Mouse (Mus musculus) embryonic fibroblast, embryonic 13.5 days (primary cell): Measurements from ENCODE around the gene Olfr572. TPM values are rescaled to one million over a fixed set of nuclear protein-coding genes. Genes with fewer than 3 reads are reported as not detected.

Source experiments
- H3K27ac ChIP-seq: 2 replicates; pipeline ENCODE4 v1.5.1; 2012; ENCODE audit warnings: low read length, control low read depth, inconsistent platforms; ENCODE audit not compliant: insufficient read depth
- H3K4me1 ChIP-seq: 2 replicates; pipeline ENCODE4 v1.6.1; 2011; ENCODE audit warnings: low read length; ENCODE audit not compliant: control insufficient read depth, insufficient read depth
- H3K4me3 ChIP-seq: 2 replicates; pipeline ENCODE4 v1.5.1; 2011; ENCODE audit warnings: mild to moderate bottlenecking, control low read depth, low read length; ENCODE audit not compliant: insufficient read depth
- CTCF ChIP-seq: IDR thresholded peaks from 2 replicates; pipeline ENCODE4 v1.5.1; 2011; ENCODE audit warnings: mild to moderate bottlenecking, control low read depth, low read length, moderate library complexity, borderline replicate concordance; ENCODE audit not compliant: insufficient read depth
- POLR2A ChIP-seq: IDR thresholded peaks from 2 replicates; pipeline ENCODE4 v1.6.1; 2011; ENCODE audit warnings: low read depth, mild to moderate bottlenecking, control low read depth, low read length, moderate library complexity
- polyA plus RNA-seq: library from polyadenylated mRNA; stranded (reverse); fragments of >200 nt; gene quantifications from 2 replicates; pipeline ENCODE4 v1.2.4, GENCODE M21; 2011; ENCODE audit warnings: low read depth; ENCODE audit not compliant: missing spikeins, insufficient read length

Olfr572 gene
- polyA plus RNA-seq, 1 experiment = not detected

DNA sequence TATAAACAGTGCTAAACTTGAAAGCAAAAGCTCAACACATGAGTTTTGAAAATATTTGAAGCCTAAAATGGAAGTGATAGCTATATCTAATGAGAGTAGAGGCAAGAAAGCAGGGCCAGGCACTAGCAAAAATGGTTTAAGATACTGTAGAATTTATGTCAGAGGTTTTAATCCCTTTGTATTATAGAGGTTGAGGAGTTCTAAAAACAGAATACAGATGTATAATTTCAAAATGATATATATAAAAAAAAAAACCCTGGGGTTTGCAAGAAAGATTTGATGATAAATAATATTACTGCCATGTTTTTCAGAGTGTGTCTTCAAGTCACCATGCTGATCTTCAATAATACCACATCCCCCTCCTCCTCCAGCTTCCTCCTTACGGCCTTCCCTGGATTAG lies 24.0 kb downstream of the Olfr572 start, which contains the start of gene Olfr574:
TSS of gene Olfr574 (plus strand) at position 301 of the 400 bp plus-strand sequence.
- Histone ChIP-seq H3K4me3 (no peak within 1 kb of the TSS), H3K4me1 (no peaks in the 10 kb centered on the region), H3K27ac (no peak within 1 kb of the TSS)
- no peak for TF ChIP-seq POLR2A

GRCm38 (mm10) chr7:102950732-102951131 lies 26.5 kb downstream of the Olfr572 start:
- Histone ChIP-seq H3K4me3 (no peak overlapping the region), H3K4me1 (no peaks in the 10 kb centered on the region), H3K27ac (no peak overlapping the region)
- TF ChIP-seq CTCF = no peak
- TF ChIP-seq POLR2A = no peak

DNA sequence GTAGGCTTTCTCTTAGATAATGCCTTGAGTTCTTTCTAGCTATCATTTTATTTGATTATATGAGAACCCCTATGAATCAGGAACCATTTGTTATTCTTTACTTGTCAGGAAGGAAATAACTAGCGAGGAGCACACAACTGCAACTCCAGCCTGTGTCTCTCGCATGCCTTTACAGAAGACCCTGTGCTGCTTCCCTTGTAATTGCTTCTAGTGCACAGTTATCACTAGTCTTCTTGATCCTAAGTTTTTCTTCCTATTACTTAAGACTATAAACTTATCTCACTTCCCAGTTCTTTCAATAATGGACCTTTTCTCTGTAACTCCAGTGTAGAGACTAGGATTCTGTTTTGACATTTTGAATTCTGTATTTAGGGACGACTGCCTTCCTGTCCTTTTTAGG lies 33.9 kb downstream of the Olfr572 start:
- H3K27ac ChIP-seq = no peak overlapping the region
- no peak overlapping the region for H3K4me3 ChIP-seq
- TF ChIP-seq POLR2A (no peak), CTCF (no peak)
- H3K4me1 ChIP-seq = no peaks in the 10 kb centered on the region

- Histone ChIP-seq H3K4me3 (no peak within 1 kb of the TSS), H3K4me1 (no peaks in the 10 kb centered on the region), H3K27ac (no peak within 1 kb of the TSS)
- no peak for TF ChIP-seq POLR2A
- TF ChIP-seq CTCF = no peak
These were observed 34.4 kb downstream of the Olfr572 start, which contains the start of gene Olfr575 for GRCm38 (mm10) chr7:102958593-102958992. Olfr575 (minus strand) TSS chr7:102958775.

DNA sequence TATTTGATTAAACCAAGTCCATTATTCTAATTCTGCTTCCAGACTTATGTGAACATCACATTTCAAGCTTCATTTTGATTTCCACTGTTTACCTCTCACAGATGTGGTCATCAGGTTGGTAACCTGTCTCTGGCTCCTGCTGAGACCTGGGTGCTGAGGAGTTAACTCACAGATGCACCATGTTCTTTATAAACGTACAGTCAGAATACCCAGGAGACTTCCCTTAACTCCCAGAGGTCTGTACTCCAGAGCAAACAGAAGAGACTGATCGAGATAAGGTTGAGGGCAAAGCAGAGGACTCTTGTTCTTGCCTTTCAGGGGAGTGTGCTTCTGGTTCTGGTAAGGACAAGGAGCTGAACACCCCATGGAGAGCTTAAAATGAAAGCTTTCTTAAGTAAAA lies 38.2 kb downstream of the Olfr572 start, which contains the start of gene Olfr576:
TSS of gene Olfr576 (plus strand) at position 301 of the 400 bp plus-strand sequence.
- TF ChIP-seq CTCF (no peak), POLR2A (no peak)
- no peak within 1 kb of the TSS for H3K27ac ChIP-seq
- H3K4me1 ChIP-seq = no peaks in the 10 kb centered on the region
- H3K4me3 ChIP-seq = no peak within 1 kb of the TSS

GRCm38 (mm10) chr7:102974399-102974798 lies 50.2 kb downstream of the Olfr572 start:
- H3K4me1 ChIP-seq = no peaks in the 10 kb centered on the region
- no peak for TF ChIP-seq POLR2A
- TF ChIP-seq CTCF = no peak

GRCm38 (mm10) chr7:102975843-102976242 lies 51.6 kb downstream of the Olfr572 start, which contains the start of gene Olfr577:
Olfr577 (minus strand) TSS chr7:102975943.
- H3K4me3 ChIP-seq = no peak within 1 kb of the TSS
- no peaks in the 10 kb centered on the region for H3K4me1 ChIP-seq
- H3K27ac ChIP-seq = no peak within 1 kb of the TSS
- no peak for TF ChIP-seq CTCF
- TF ChIP-seq POLR2A = no peak

More at GRCm38 (mm10) chr7:102974399-102974798, 50.2 kb downstream of the Olfr572 start:
- no peak overlapping the region for H3K4me3 ChIP-seq
- no peak overlapping the region for H3K27ac ChIP-seq

Other genes with a start within 250 kb of the Olfr572 start
- gene Trim68, start 237.1 kb upstream of the Olfr572 start, polyA plus RNA-seq = 10.0 and 10.6 TPM in 2 replicates
- not detected in 2 replicates for gene Olfr557, start 228.5 kb upstream of the Olfr572 start, polyA plus RNA-seq
- gene Olfr558, start 222.2 kb upstream of the Olfr572 start, polyA plus RNA-seq = not detected in 2 replicates
- gene Olfr33, start 205.3 kb upstream of the Olfr572 start, polyA plus RNA-seq = not detected in 2 replicates
- not detected in 2 replicates for gene Olfr559, start 196.9 kb upstream of the Olfr572 start, polyA plus RNA-seq
- not detected in 2 replicates for gene Olfr560, start 165.0 kb upstream of the Olfr572 start, polyA plus RNA-seq
- gene Olfr78, start 164.9 kb upstream of the Olfr572 start, polyA plus RNA-seq = not detected in 2 replicates
- gene Olfr561, start 153.2 kb upstream of the Olfr572 start, polyA plus RNA-seq = not detected in 2 replicates
- gene Olfr564, start 120.9 kb upstream of the Olfr572 start, polyA plus RNA-seq = not detected in 2 replicates
- gene Olfr566, start 65.6 kb upstream of the Olfr572 start, polyA plus RNA-seq = not detected in 2 replicates
- not detected in 2 replicates for gene Olfr568, start 47.3 kb upstream of the Olfr572 start, polyA plus RNA-seq
- not detected in 2 replicates for gene Olfr569, start 33.5 kb upstream of the Olfr572 start, polyA plus RNA-seq
- not detected in 2 replicates for gene Olfr570, start 29.8 kb upstream of the Olfr572 start, polyA plus RNA-seq
- 0.21 TPM in 1 of 2 replicates, not detected in the other for gene Olfr571, start 6.9 kb upstream of the Olfr572 start, polyA plus RNA-seq
- gene Olfr573-ps1, start 18.2 kb downstream of the Olfr572 start, polyA plus RNA-seq = not detected in 2 replicates
- not detected in 2 replicates for gene Olfr574, start 24.1 kb downstream of the Olfr572 start, polyA plus RNA-seq
- not detected in 2 replicates for gene Olfr575, start 34.4 kb downstream of the Olfr572 start, polyA plus RNA-seq
- gene Olfr576, start 38.3 kb downstream of the Olfr572 start, polyA plus RNA-seq = not detected in 2 replicates
- not detected in 2 replicates for gene Olfr577, start 51.5 kb downstream of the Olfr572 start, polyA plus RNA-seq
- not detected in 2 replicates for gene Olfr578, start 64.9 kb downstream of the Olfr572 start, polyA plus RNA-seq
- not detected in 2 replicates for gene Olfr582, start 113.6 kb downstream of the Olfr572 start, polyA plus RNA-seq
- gene Olfr583, start 126.9 kb downstream of the Olfr572 start, polyA plus RNA-seq = not detected in 2 replicates
- gene Olfr584, start 157.5 kb downstream of the Olfr572 start, polyA plus RNA-seq = not detected in 2 replicates
- not detected in 2 replicates for gene Olfr585, start 173.3 kb downstream of the Olfr572 start, polyA plus RNA-seq
- gene Olfr586, start 201.2 kb downstream of the Olfr572 start, polyA plus RNA-seq = not detected in 2 replicates
- not detected in 2 replicates for gene Olfr588-ps1, start 216.5 kb downstream of the Olfr572 start, polyA plus RNA-seq
- gene Olfr589, start 231.9 kb downstream of the Olfr572 start, polyA plus RNA-seq = not detected in 2 replicates